Mouse (Mus musculus) myocyte (in vitro differentiated cells): ENCODE results near the gene Selenoo. TPM values are rescaled to one million over a fixed set of nuclear protein-coding genes. Genes with fewer than 3 reads are reported as not detected.

Experiments used
- H3K27me3 ChIP-seq: one replicate; pipeline ENCODE4 v1.6.1; 2011; ENCODE audit not compliant: control insufficient read depth, insufficient read depth, insufficient read length
- H3K36me3 ChIP-seq: one replicate; pipeline ENCODE4 v1.6.1; 2011; ENCODE audit not compliant: control insufficient read depth, insufficient read depth
- H3K4me2 ChIP-seq: one replicate; pipeline ENCODE4 v1.6.1; 2011; ENCODE audit warnings: low read depth, control low read depth
- H3K4me3 ChIP-seq: one replicate; pipeline ENCODE4 v1.5.1; 2011; ENCODE audit warnings: mild to moderate bottlenecking, control low read depth, moderate library complexity
- H3K79me2 ChIP-seq: one replicate; pipeline ENCODE4 v1.6.1; 2011; ENCODE audit not compliant: control insufficient read depth, insufficient read depth
- H3ac ChIP-seq: one replicate; pipeline ENCODE4 v1.6.1; 2011; ENCODE audit not compliant: control insufficient read depth, insufficient read length
- CEBPB ChIP-seq: IDR thresholded peaks from 2 replicates; pipeline ENCODE4 v1.6.1; 2011; ENCODE audit warnings: mild to moderate bottlenecking, moderate library complexity; ENCODE audit not compliant: poor library complexity, insufficient read depth, severe bottlenecking
- E2F4 ChIP-seq: IDR thresholded peaks from one replicate; pipeline ENCODE4 v1.6.1; 2011; ENCODE audit warnings: mild to moderate bottlenecking, control low read depth, moderate library complexity; ENCODE audit not compliant: insufficient read depth
- MAX ChIP-seq: IDR thresholded peaks from one replicate; pipeline ENCODE4 v1.6.1; 2011; ENCODE audit warnings: low read depth, mild to moderate bottlenecking, control low read depth
- MYOD1 ChIP-seq, 3 experiments: IDR thresholded peaks; one replicate each; pipeline ENCODE4 v1.6.1; 2011; ENCODE audit warnings: control low read depth in 2 of 3, low read depth in 2 of 3, mild to moderate bottlenecking in 2 of 3, moderate library complexity in 1 of 3; ENCODE audit not compliant: insufficient read length in 2 of 3, control insufficient read depth in 1 of 3
- MYOG ChIP-seq, 3 experiments: IDR thresholded peaks; one replicate each; pipeline ENCODE4 v1.6.1; 2011; ENCODE audit warnings: control low read depth in 2 of 3, low read depth in 2 of 3, mild to moderate bottlenecking in 2 of 3; ENCODE audit not compliant: insufficient read length in 2 of 3, control insufficient read depth in 1 of 3, insufficient read depth in 1 of 3
- POLR2A ChIP-seq: IDR thresholded peaks from one replicate; pipeline ENCODE4 v1.6.1; 2011; ENCODE audit warnings: low read depth, mild to moderate bottlenecking, control low read depth, moderate library complexity; ENCODE audit not compliant: insufficient read length
- POLR2AphosphoS2 ChIP-seq: IDR thresholded peaks from one replicate; pipeline ENCODE4 v1.6.1; 2011; ENCODE audit warnings: low read depth, control low read depth; ENCODE audit not compliant: insufficient read length
- REST ChIP-seq: IDR thresholded peaks from one replicate; pipeline ENCODE4 v1.6.1; 2011; ENCODE audit warnings: mild to moderate bottlenecking, control low read depth, moderate library complexity; ENCODE audit not compliant: insufficient read depth, insufficient read length
- SRF ChIP-seq: IDR thresholded peaks from one replicate; pipeline ENCODE4 v1.6.1; 2011; ENCODE audit warnings: low read depth; ENCODE audit not compliant: control insufficient read depth, insufficient read length
- TCF12 ChIP-seq: IDR thresholded peaks from one replicate; pipeline ENCODE4 v1.6.1; 2011; ENCODE audit warnings: mild to moderate bottlenecking, control low read depth; ENCODE audit not compliant: poor library complexity, insufficient read depth, severe bottlenecking
- TCF3 ChIP-seq: IDR thresholded peaks from one replicate; pipeline ENCODE4 v1.6.1; 2011; ENCODE audit warnings: low read depth, control low read depth; ENCODE audit not compliant: insufficient read length
- USF1 ChIP-seq: IDR thresholded peaks from one replicate; pipeline ENCODE4 v1.6.1; 2011; ENCODE audit warnings: low read depth, mild to moderate bottlenecking, control low read depth, moderate library complexity
- polyA plus RNA-seq: library from polyadenylated mRNA; unstranded; fragments of >200 nt; fragmentation: generic; extraction: Trizol; gene quantifications from one replicate; pipeline ENCODE4 v1.2.1, GENCODE M21; 2012; ENCODE audit warnings: missing spikeins

The Selenoo gene
- polyA plus RNA-seq, 1 experiment, result 23.8 TPM

- H3ac ChIP-seq, result no peak overlapping the region
- no peaks in the 10 kb centered on the region for H3K79me2 ChIP-seq
- TF ChIP-seq REST, result no peak
- no peak for TF ChIP-seq CEBPB
- TF ChIP-seq SRF, result no peak
- no peak for TF ChIP-seq TCF3
- TF ChIP-seq MAX, result no peak
- TF ChIP-seq MYOD1 (IDR thresholded peaks at IDR 0.05; ENCODE audit: control insufficient read depth in 1 of 3, insufficient read length in 2 of 3, low read depth in 2 of 3), result no peak
- TF ChIP-seq POLR2AphosphoS2, result no peak
- TF ChIP-seq MYOG (IDR thresholded peaks at IDR 0.05; ENCODE audit: control insufficient read depth in 1 of 3, insufficient read depth in 1 of 3, insufficient read length in 2 of 3, low read depth in 2 of 3), result no peak
- TF ChIP-seq E2F4, result no peak
- TF ChIP-seq POLR2A, result no peak
- no peak for TF ChIP-seq TCF12
- no peak for TF ChIP-seq USF1
- H3K4me2 ChIP-seq, result no peak overlapping the region
- no peaks in the 10 kb centered on the region for H3K36me3 ChIP-seq
- no peak overlapping the region for H3K4me3 ChIP-seq
- peaks cover 66% of the 10 kb centered on the region for H3K27me3 ChIP-seq
These were observed 20.7 kb upstream of the Selenoo start for GRCm38 (mm10) chr15:89068226-89068625.

- TF ChIP-seq TCF3, result no peak
- TF ChIP-seq USF1, result no peak
- no peak for TF ChIP-seq SRF
- no peak for TF ChIP-seq CEBPB
- TF ChIP-seq TCF12, result no peak
- no peak for TF ChIP-seq POLR2A
- TF ChIP-seq MYOG (IDR thresholded peaks at IDR 0.05; ENCODE audit: control insufficient read depth in 1 of 3, insufficient read depth in 1 of 3, insufficient read length in 2 of 3, low read depth in 2 of 3), result no peak
- no peak for TF ChIP-seq MAX
- no peak for TF ChIP-seq POLR2AphosphoS2
- no peak for TF ChIP-seq MYOD1 (IDR thresholded peaks at IDR 0.05; ENCODE audit: control insufficient read depth in 1 of 3, insufficient read length in 2 of 3, low read depth in 2 of 3)
- no peak for TF ChIP-seq REST
- TF ChIP-seq E2F4, result no peak
- H3K79me2 ChIP-seq, result no peaks in the 10 kb centered on the region
- no peaks in the 10 kb centered on the region for H3K36me3 ChIP-seq
- H3K27me3 ChIP-seq, result peaks cover 54% of the 10 kb centered on the region
- no peak overlapping the region for H3K4me2 ChIP-seq
- no peak overlapping the region for H3ac ChIP-seq
- H3K4me3 ChIP-seq, result no peak overlapping the region
These were observed 19.5 kb upstream of the Selenoo start for GRCm38 (mm10) chr15:89069336-89069840.

GRCm38 (mm10) chr15:89070606-89071005 is 18.3 kb upstream of the Selenoo start:
- peaks cover 43% of the 10 kb centered on the region for H3K27me3 ChIP-seq

GRCm38 (mm10) chr15:89073993-89074603 is 14.8 kb upstream of the Selenoo start:
- Histone ChIP-seq H3K4me2 (peak overlapping the region; percentile 98), H3K36me3 (no peaks in the 10 kb centered on the region), H3K4me3 (peak overlapping the region; percentile 87)

More at GRCm38 (mm10) chr15:89070606-89071005, 18.3 kb upstream of the Selenoo start:
- Histone ChIP-seq H3ac (no peak overlapping the region), H3K4me3 (no peak overlapping the region), H3K79me2 (no peaks in the 10 kb centered on the region), H3K4me2 (no peak overlapping the region), H3K36me3 (no peaks in the 10 kb centered on the region)
- TF ChIP-seq MYOD1 (IDR thresholded peaks at IDR 0.05; ENCODE audit: control insufficient read depth in 1 of 3, insufficient read length in 2 of 3, low read depth in 2 of 3) (no peak), E2F4 (no peak), MAX (no peak), MYOG (IDR thresholded peaks at IDR 0.05; ENCODE audit: control insufficient read depth in 1 of 3, insufficient read depth in 1 of 3, insufficient read length in 2 of 3, low read depth in 2 of 3) (no peak), TCF3 (no peak), POLR2A (no peak), USF1 (peak; percentile 7)

More at GRCm38 (mm10) chr15:89073993-89074603, 14.8 kb upstream of the Selenoo start:
- Histone ChIP-seq H3K27me3 (peaks cover 10% of the 10 kb centered on the region), H3K79me2 (peaks cover 30% of the 10 kb centered on the region), H3ac (no peak overlapping the region)
- TF ChIP-seq POLR2A (no peak), MYOD1 (IDR thresholded peaks at IDR 0.05; ENCODE audit: control insufficient read depth in 1 of 3, insufficient read length in 2 of 3, low read depth in 2 of 3) (no peak), SRF (no peak), POLR2AphosphoS2 (no peak), MYOG (IDR thresholded peaks at IDR 0.05; ENCODE audit: control insufficient read depth in 1 of 3, insufficient read depth in 1 of 3, insufficient read length in 2 of 3, low read depth in 2 of 3) (no peak), USF1 (no peak), MAX (no peak), TCF3 (no peak), E2F4 (no peak), CEBPB (no peak)
